Mouse (Mus musculus) heart, postnatal 0 days (tissue): ENCODE data around the gene Aspg. TPM values are rescaled to one million over a fixed set of nuclear protein-coding genes. Genes with fewer than 3 reads are reported as not detected.

Experiments
- ATAC-seq: fragments of 200-750 bp; cut with Nextera tagmentation; 2 replicates; pipeline ENCODE4 v1.8.0; 2017; ENCODE audit warnings: low read depth, moderate number of reproducible peaks, moderate library complexity; ENCODE audit not compliant: insufficient read depth
- DNase-seq: peaks from one replicate; pipeline ENCODE4 v3.0.0-alpha.2; 2016; ENCODE audit warnings: low spot score
- H3K27ac ChIP-seq: fragments of 300-500 bp; sonication (generic); 2 replicates; pipeline ENCODE4 v1.5.1; 2014; ENCODE audit warnings: low read depth, mild to moderate bottlenecking
- H3K27me3 ChIP-seq: fragments of 300-500 bp; sonication (generic); 2 replicates; pipeline ENCODE4 v1.6.1; 2014; ENCODE audit warnings: low read length, mixed read lengths; ENCODE audit not compliant: control insufficient read depth, insufficient read depth
- H3K36me3 ChIP-seq: fragments of 300-500 bp; sonication (generic); replicated peaks from 2 replicates; pipeline ENCODE4 v1.6.1; 2014; ENCODE audit warnings: low read length, mixed read lengths; ENCODE audit not compliant: control insufficient read depth, insufficient read depth
- H3K4me1 ChIP-seq: fragments of 300-500 bp; sonication (generic); 2 replicates; pipeline ENCODE4 v1.6.1; 2014; ENCODE audit warnings: antibody characterized with exemption; ENCODE audit not compliant: control insufficient read depth, insufficient read depth
- H3K4me2 ChIP-seq: fragments of 300-500 bp; sonication (generic); 2 replicates; pipeline ENCODE4 v1.6.1; 2014; ENCODE audit warnings: low read depth, mild to moderate bottlenecking, low read length, moderate library complexity
- H3K4me3 ChIP-seq: fragments of 300-500 bp; sonication (generic); 2 replicates; pipeline ENCODE4 v1.5.1; 2014; ENCODE audit warnings: low read depth, low read length
- H3K9ac ChIP-seq: fragments of 300-500 bp; sonication (generic); replicated peaks from 2 replicates; pipeline ENCODE4 v1.6.1; 2014; ENCODE audit warnings: low read depth, low read length, mixed read lengths
- H3K9me3 ChIP-seq: fragments of 300-500 bp; sonication (generic); replicated peaks from 2 replicates; pipeline ENCODE4 v1.6.1; 2016; ENCODE audit warnings: low read length; ENCODE audit not compliant: control insufficient read depth
- CTCF ChIP-seq: IDR thresholded peaks from 2 replicates; pipeline ENCODE4 v1.5.1; 2016; ENCODE audit warnings: antibody characterized with exemption, control low read depth, low read depth
- EP300 ChIP-seq: IDR thresholded peaks from 2 replicates; pipeline ENCODE4 v1.6.1; 2016; ENCODE audit warnings: antibody characterized with exemption, low read depth
- WGBS: fragments of 180-500 bp; shearing (Covaris S2); extraction: QIAGEN DNeasy Blood & Tissue Kit; methylation state at CpG from one replicate; pipeline ENCODE4 v1.1.7; 2014; 5-methylcytosine and 5-hydroxymethylcytosine counted together
- polyA plus RNA-seq: library from polyadenylated mRNA; unstranded; fragments of >200 nt; fragmentation: Nextera tagmentation; extraction: Ambion mirVana; gene quantifications from 2 replicates; pipeline ENCODE4 v1.2.1, GENCODE M21; 2015
- total RNA-seq: library from RNA; depleted of rRNA; stranded (reverse); fragments of >200 nt; gene quantifications from 2 replicates; pipeline ENCODE4 v1.2.3, GENCODE M21; 2014; ENCODE audit warnings: low replicate concordance

The Aspg gene
- total and polyA plus RNA-seq, 2 experiments from 2014 or later: 0.11 to 3.6 TPM

- 62% methylated on average over 6 of the region's 6 CpGs for WGBS
- DNase-seq (no peak), ATAC-seq (no peak)
- no peak for TF ChIP-seq EP300
- H3K4me3 ChIP-seq: no peak overlapping the region
- no peak overlapping the region for H3K9ac ChIP-seq
- no peaks in the 10 kb centered on the region for H3K9me3 ChIP-seq
- H3K27ac ChIP-seq: peak overlapping the region; percentile 48
- H3K27me3 ChIP-seq: peaks cover 25% of the 10 kb centered on the region
- no peaks in the 10 kb centered on the region for H3K36me3 ChIP-seq
- H3K4me2 ChIP-seq: no peak overlapping the region
- peaks cover 19% of the 10 kb centered on the region for H3K4me1 ChIP-seq
Observed at GRCm38 (mm10) chr12:112151980-112152362, 45.5 kb downstream of the Aspg start.

- peak; percentile 37 for ATAC-seq
- peaks cover 19% of the 10 kb centered on the region for H3K4me1 ChIP-seq
- 69% methylated on average over 12 of the region's 12 CpGs for WGBS
Observed at GRCm38 (mm10) chr12:112153597-112153996, 47.1 kb downstream of the Aspg start.

GRCm38 (mm10) chr12:112154476-112154875 is 48.0 kb downstream of the Aspg start:
- Histone ChIP-seq H3K4me1 (peaks cover 19% of the 10 kb centered on the region), H3K9me3 (no peaks in the 10 kb centered on the region), H3K27me3 (0 out of 2 replicates have a peak, but pooled peaks cover 9% of the 10 kb centered on the region), H3K4me3 (no peak overlapping the region), H3K4me2 (no peak overlapping the region), H3K27ac (peak overlapping the region; percentile 84), H3K36me3 (0 out of 2 replicates have a peak, but pooled peaks cover 5% of the 10 kb centered on the region), H3K9ac (no peak overlapping the region)
- TF ChIP-seq EP300 (no peak), CTCF (no peak)
- ATAC-seq: no peak
- DNase-seq: no peak
- WGBS: 63% methylated on average over 5 of the region's 5 CpGs

More at GRCm38 (mm10) chr12:112153597-112153996, 47.1 kb downstream of the Aspg start:
- Histone ChIP-seq H3K4me3 (no peak overlapping the region), H3K4me2 (no peak overlapping the region), H3K9ac (no peak overlapping the region), H3K27ac (peak overlapping the region; percentile 84), H3K36me3 (0 out of 2 replicates have a peak, but pooled peaks cover 5% of the 10 kb centered on the region), H3K9me3 (no peaks in the 10 kb centered on the region), H3K27me3 (peaks cover 11% of the 10 kb centered on the region; the same call in 1 of the 2 replicates)
- peak; percentile 52 for DNase-seq
- TF ChIP-seq EP300 (0 out of 2 replicates have a peak, but pooled peaks have one; percentile 24), CTCF (no peak)

- 46% methylated on average over 16 of the region's 16 CpGs for WGBS
- Histone ChIP-seq H3K4me1 (peaks cover 19% of the 10 kb centered on the region), H3K9ac (no peak overlapping the region; the same call in 1 of the 2 replicates), H3K4me2 (peak overlapping the region; percentile 20; the same call in 1 of the 2 replicates), H3K27me3 (0 out of 2 replicates have a peak, but pooled peaks cover 9% of the 10 kb centered on the region), H3K36me3 (0 out of 2 replicates have a peak, but pooled peaks cover 5% of the 10 kb centered on the region), H3K27ac (peak overlapping the region; percentile 84), H3K4me3 (no peak overlapping the region), H3K9me3 (no peaks in the 10 kb centered on the region)
- peak; percentile 48 for ATAC-seq
- peak; percentile 23 for DNase-seq
- TF ChIP-seq CTCF: no peak
- no peak for TF ChIP-seq EP300
Observed at GRCm38 (mm10) chr12:112155218-112156051, 49.0 kb downstream of the Aspg start.

GRCm38 (mm10) chr12:112156804-112157203 is 50.3 kb downstream of the Aspg start:
- Histone ChIP-seq H3K9me3 (no peaks in the 10 kb centered on the region), H3K4me3 (no peak overlapping the region), H3K27ac (no peak overlapping the region), H3K9ac (no peak overlapping the region), H3K27me3 (0 out of 2 replicates have a peak, but pooled peaks cover 11% of the 10 kb centered on the region), H3K4me2 (no peak overlapping the region), H3K36me3 (0 out of 2 replicates have a peak, but pooled peaks cover 5% of the 10 kb centered on the region), H3K4me1 (peaks cover 19% of the 10 kb centered on the region)
- WGBS: 83% methylated on average over 6 of the region's 6 CpGs
- TF ChIP-seq EP300 (no peak), CTCF (no peak)
- DNase-seq (no peak), ATAC-seq (no peak)
